7 mouse cellular contexts compared by ENCODE assay signal in the genomic region with DNA sequence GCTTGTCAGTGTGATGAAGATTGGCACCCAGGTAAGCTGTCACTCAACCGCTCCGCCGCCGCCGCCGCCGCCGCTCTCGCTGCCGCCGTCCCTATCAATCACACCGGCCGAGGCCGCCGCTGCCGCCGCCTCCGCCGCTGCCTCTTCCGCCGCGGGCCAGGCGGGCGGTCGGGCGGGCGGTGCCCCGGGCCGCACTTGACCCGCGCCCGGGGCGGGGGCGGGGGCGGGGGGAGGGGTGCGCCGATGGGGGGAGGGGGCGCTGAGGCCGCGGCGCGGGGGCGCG. TPM values are rescaled to one million over a fixed set of nuclear protein-coding genes. Genes with fewer than 3 reads are reported as not detected.
A peak's percentile ranks its signal among the peaks of the same experiment; 100 is the strongest.
DNase-seq lines count a peak whose midpoint lies in the region; ATAC-seq and TF ChIP-seq lines count a peak whose summit lies in the region.

No protein-coding gene starts in this region.

- no peak for TF ChIP-seq CTCF in intestine, postnatal 0 days (IDR thresholded peaks at IDR 0.05; ENCODE audit: low read depth)

- no peak for DNase-seq in lung, postnatal 36 days
- DNase-seq in right cerebral cortex, adult 18-20 months, result no peak

- no peaks in the 10 kb centered on the region for H3K27me3 ChIP-seq in lung, embryonic 15.5 days
- H3K27me3 ChIP-seq in embryonic facial prominence, embryonic 15.5 days, result no peaks in the 10 kb centered on the region
- H3K27me3 ChIP-seq in intestine, postnatal 0 days (replicated peaks; ENCODE audit: control insufficient read depth, insufficient read depth, low read length), result no peaks in the 10 kb centered on the region
- no peaks in the 10 kb centered on the region for H3K27me3 ChIP-seq in neural tube, embryonic 15.5 days (replicated peaks)

- no peaks in the 10 kb centered on the region for H3K36me3 ChIP-seq in lung, embryonic 15.5 days
- H3K36me3 ChIP-seq in embryonic facial prominence, embryonic 15.5 days, result no peaks in the 10 kb centered on the region
- no peaks in the 10 kb centered on the region for H3K36me3 ChIP-seq in intestine, postnatal 0 days (ENCODE audit: control insufficient read depth, insufficient read depth)
- H3K36me3 ChIP-seq in neural tube, embryonic 15.5 days, result no peaks in the 10 kb centered on the region

- no peaks in the 10 kb centered on the region for H3K9me3 ChIP-seq in lung, embryonic 15.5 days
- no peaks in the 10 kb centered on the region for H3K9me3 ChIP-seq in embryonic facial prominence, embryonic 15.5 days (replicated peaks)
- no peaks in the 10 kb centered on the region for H3K9me3 ChIP-seq in intestine, postnatal 0 days (ENCODE audit: control insufficient read depth)
- no peaks in the 10 kb centered on the region for H3K9me3 ChIP-seq in neural tube, embryonic 15.5 days (replicated peaks)

- ATAC-seq in lung, embryonic 15.5 days (ENCODE audit: borderline replicate concordance, extremely low read depth, low FRiP score, low TSS enrichment), result peak; percentile 30; the same call in 1 of the 2 replicates
- no peak for ATAC-seq in embryonic facial prominence, embryonic 15.5 days (ENCODE audit: insufficient number of reproducible peaks, low FRiP score, low TSS enrichment, low read depth)
- ATAC-seq in intestine, postnatal 0 days, result no peak
- no peak for ATAC-seq in neural tube, embryonic 15.5 days (ENCODE audit: low FRiP score)
- no peak for ATAC-seq in cerebellum, adult (ENCODE audit: insufficient number of reproducible peaks, low FRiP score, low TSS enrichment)

- peak overlapping the region; percentile 98 for H3K27ac ChIP-seq in lung, embryonic 15.5 days
- peak overlapping the region; percentile 98 for H3K27ac ChIP-seq in embryonic facial prominence, embryonic 15.5 days (replicated peaks)
- peak overlapping the region; percentile 98 for H3K27ac ChIP-seq in intestine, postnatal 0 days (ENCODE audit: low read depth, low read length)
- peak overlapping the region; percentile 99 for H3K27ac ChIP-seq in neural tube, embryonic 15.5 days (replicated peaks)

- peak overlapping the region; percentile 94 for H3K9ac ChIP-seq in lung, embryonic 15.5 days
- peak overlapping the region; percentile 96 for H3K9ac ChIP-seq in embryonic facial prominence, embryonic 15.5 days
- H3K9ac ChIP-seq in intestine, postnatal 0 days (ENCODE audit: low read depth, low read length), result peak overlapping the region; percentile 88
- H3K9ac ChIP-seq in neural tube, embryonic 15.5 days (replicated peaks), result peak overlapping the region; percentile 91

- peaks cover 31% of the 10 kb centered on the region for H3K4me1 ChIP-seq in lung, embryonic 15.5 days
- H3K4me1 ChIP-seq in embryonic facial prominence, embryonic 15.5 days, result peaks cover 34% of the 10 kb centered on the region
- 0 out of 2 replicates have a peak, but pooled peaks cover 17% of the 10 kb centered on the region for H3K4me1 ChIP-seq in intestine, postnatal 0 days (replicated peaks; ENCODE audit: control insufficient read depth, insufficient read depth, low read length)
- H3K4me1 ChIP-seq in neural tube, embryonic 15.5 days, result peaks cover 46% of the 10 kb centered on the region

- 0% methylated on average over 8 of the region's 44 CpGs for WGBS in lung, embryonic 15.5 days
- under 1% methylated on average over 41 of the region's 44 CpGs for WGBS in embryonic facial prominence, embryonic 15.5 days
- WGBS in intestine, postnatal 0 days, result 0% methylated on average over 22 of the region's 44 CpGs
- WGBS in neural tube, embryonic 15.5 days, result 0% methylated on average over 20 of the region's 44 CpGs

- H3K4me2 ChIP-seq in lung, embryonic 15.5 days, result peak overlapping the region; percentile 80
- H3K4me2 ChIP-seq in embryonic facial prominence, embryonic 15.5 days (replicated peaks), result peak overlapping the region; percentile 71
- H3K4me2 ChIP-seq in intestine, postnatal 0 days (replicated peaks; ENCODE audit: low read depth), result peak overlapping the region; percentile 84
- peak overlapping the region; percentile 83 for H3K4me2 ChIP-seq in neural tube, embryonic 15.5 days

- peak overlapping the region; percentile 94 for H3K4me3 ChIP-seq in lung, embryonic 15.5 days
- H3K4me3 ChIP-seq in embryonic facial prominence, embryonic 15.5 days (replicated peaks), result peak overlapping the region; percentile 88
- H3K4me3 ChIP-seq in intestine, postnatal 0 days (ENCODE audit: low read depth, low read length), result peak overlapping the region; percentile 87
- H3K4me3 ChIP-seq in neural tube, embryonic 15.5 days (replicated peaks), result peak overlapping the region; percentile 87

RNA-seq across cellular contexts. Expression of gene Pknox1, which starts 0.3 kb away (rescaled TPM):
- 41.6 and 42.4 TPM in 2 replicates for polyA plus RNA-seq in lung, embryonic 15.5 days (2015; fragmentation: Nextera tagmentation; extraction: Ambion mirVana)
- polyA plus RNA-seq in embryonic facial prominence, embryonic 15.5 days (2015; fragmentation: Nextera tagmentation; extraction: Ambion mirVana), result 26.6 and 28.2 TPM in 2 replicates
- 10.3 and 11.2 TPM in 2 replicates for polyA plus RNA-seq in intestine, postnatal 0 days (2015; fragmentation: Nextera tagmentation; extraction: Ambion mirVana)
- polyA plus RNA-seq in neural tube, embryonic 15.5 days (2015; fragmentation: Nextera tagmentation; extraction: Ambion mirVana), result 42.7 and 43.4 TPM in 2 replicates

RNA-seq across cellular contexts. Expression of gene Ndufv3, which starts 44.9 kb away (rescaled TPM):
- polyA plus RNA-seq in lung, embryonic 15.5 days (2015; fragmentation: Nextera tagmentation; extraction: Ambion mirVana), result 237 and 240 TPM in 2 replicates
- polyA plus RNA-seq in embryonic facial prominence, embryonic 15.5 days (2015; fragmentation: Nextera tagmentation; extraction: Ambion mirVana), result 271 and 272 TPM in 2 replicates
- polyA plus RNA-seq in intestine, postnatal 0 days (2015; fragmentation: Nextera tagmentation; extraction: Ambion mirVana), result 534 and 558 TPM in 2 replicates
- polyA plus RNA-seq in neural tube, embryonic 15.5 days (2015; fragmentation: Nextera tagmentation; extraction: Ambion mirVana), result 435 and 492 TPM in 2 replicates

RNA-seq across cellular contexts. Expression of gene Wdr4, which starts 45.0 kb away (rescaled TPM):
- 38.0 and 39.9 TPM in 2 replicates for polyA plus RNA-seq in lung, embryonic 15.5 days (2015; fragmentation: Nextera tagmentation; extraction: Ambion mirVana)
- 32.7 and 34.9 TPM in 2 replicates for polyA plus RNA-seq in embryonic facial prominence, embryonic 15.5 days (2015; fragmentation: Nextera tagmentation; extraction: Ambion mirVana)
- 11.7 and 12.5 TPM in 2 replicates for polyA plus RNA-seq in intestine, postnatal 0 days (2015; fragmentation: Nextera tagmentation; extraction: Ambion mirVana)
- 32.7 and 34.2 TPM in 2 replicates for polyA plus RNA-seq in neural tube, embryonic 15.5 days (2015; fragmentation: Nextera tagmentation; extraction: Ambion mirVana)
